In genomic region chr2:60855006-60855405, GRCm38 (mm10) we compare ENCODE assay signal across 8 mouse cellular contexts.
A peak's percentile ranks its signal among the peaks of the same experiment; 100 is the strongest.
DNase-seq lines count a peak whose midpoint lies in the region; ATAC-seq lines count a peak whose summit lies in the region.

No protein-coding gene starts in this region.

- peak; percentile 69; the same call in 1 of the 2 replicates for ATAC-seq in kidney, embryonic 16.5 days (ENCODE audit: low FRiP score, low TSS enrichment)

- no peak overlapping the region for H3K4me3 ChIP-seq in kidney, embryonic 16.5 days (ENCODE audit: low read length)

- no peak overlapping the region for H3K4me2 ChIP-seq in kidney, embryonic 16.5 days (replicated peaks; ENCODE audit: low read depth, low read length)

- WGBS in kidney, embryonic 16.5 days = 46% methylated on average over 4 of the region's 4 CpGs

- H3K27ac ChIP-seq in kidney, embryonic 16.5 days (ENCODE audit: low read length) = peak overlapping the region; percentile 37; the same call in 1 of the 2 replicates

- H3K4me1 ChIP-seq in kidney, embryonic 16.5 days (ENCODE audit: insufficient read depth, low read length) = peaks cover 26% of the 10 kb centered on the region

- H3K36me3 ChIP-seq in kidney, embryonic 16.5 days (ENCODE audit: insufficient read depth, low read length) = peaks cover 13% of the 10 kb centered on the region

- DNase-seq in urinary bladder, postnatal 14 days (ENCODE audit: low spot score) = peak; percentile 51
- DNase-seq in urinary bladder, postnatal 25 days (ENCODE audit: low spot score) = no peak
- peak; percentile 57 for DNase-seq in gonadal fat pad, adult 2 months (ENCODE audit: low read depth)
- DNase-seq in lung, postnatal 4 days = peak; percentile 45 to 59
- no peak for DNase-seq in spleen, postnatal 10 days (ENCODE audit: low spot score in 2 of 2)
- no peak for DNase-seq in natural killer cell, adult 2 months (ENCODE audit: low spot score in 2 of 2)
- no peak for DNase-seq in thymus, postnatal 10 days (ENCODE audit: low spot score in 2 of 2)

- no peaks in the 10 kb centered on the region for H3K27me3 ChIP-seq in kidney, embryonic 16.5 days (ENCODE audit: insufficient read depth, low read length)

- H3K9ac ChIP-seq in kidney, embryonic 16.5 days (replicated peaks; ENCODE audit: low read length) = no peak overlapping the region

- no peaks in the 10 kb centered on the region; the same call in 1 of the 2 replicates for H3K9me3 ChIP-seq in kidney, embryonic 16.5 days (ENCODE audit: low read length)

Comparison
In these comparisons a context has a peak if more than half of its experiments do, and no peak if none do; other contexts are left out.
1. DNase-seq: peak in urinary bladder, postnatal 14 days (single experiment), gonadal fat pad, adult 2 months (single experiment) and lung, postnatal 4 days (2 of 2); none in urinary bladder, postnatal 25 days (single experiment), spleen, postnatal 10 days (0 of 2), natural killer cell, adult 2 months (0 of 2) and thymus, postnatal 10 days (0 of 2).